Mouse (Mus musculus) midbrain, embryonic 13.5 days (tissue): ENCODE results near the gene Mllt3. TPM values are rescaled to one million over a fixed set of nuclear protein-coding genes. Genes with fewer than 3 reads are reported as not detected.
A peak's percentile ranks its signal among the peaks of the same experiment; 100 is the strongest.

Experiments
- ATAC-seq: fragments of 200-750 bp; cut with Nextera tagmentation; 2 replicates; pipeline ENCODE4 v1.8.0; 2017; ENCODE audit warnings: mild to moderate bottlenecking, moderate TSS enrichment, moderate library complexity
- H3K27ac ChIP-seq: fragments of 300-500 bp; sonication (generic); 2 replicates; pipeline ENCODE4 v1.5.1; 2015; ENCODE audit warnings: inconsistent platforms, mild to moderate bottlenecking, moderate library complexity
- H3K27me3 ChIP-seq: fragments of 300-500 bp; sonication (generic); 2 replicates; pipeline ENCODE4 v1.6.1; 2015; ENCODE audit warnings: mild to moderate bottlenecking, inconsistent platforms
- H3K36me3 ChIP-seq: fragments of 300-500 bp; sonication (generic); 2 replicates; pipeline ENCODE4 v1.6.1; 2015; ENCODE audit warnings: mild to moderate bottlenecking, inconsistent platforms
- H3K4me1 ChIP-seq: fragments of 300-500 bp; sonication (generic); replicated peaks from 2 replicates; pipeline ENCODE4 v1.6.1; 2015; ENCODE audit warnings: inconsistent platforms
- H3K4me2 ChIP-seq: fragments of 300-500 bp; sonication (generic); replicated peaks from 2 replicates; pipeline ENCODE4 v1.6.1; 2015; ENCODE audit warnings: moderate library complexity, mild to moderate bottlenecking, inconsistent platforms
- H3K4me3 ChIP-seq: fragments of 300-500 bp; sonication (generic); replicated peaks from 2 replicates; pipeline ENCODE4 v1.5.1; 2015; ENCODE audit warnings: mild to moderate bottlenecking, inconsistent platforms
- H3K9ac ChIP-seq: fragments of 300-500 bp; sonication (generic); replicated peaks from 2 replicates; pipeline ENCODE4 v1.6.1; 2015; ENCODE audit warnings: mild to moderate bottlenecking, inconsistent platforms
- H3K9me3 ChIP-seq: fragments of 300-500 bp; sonication (generic); 2 replicates; pipeline ENCODE4 v1.6.1; 2016; ENCODE audit warnings: mild to moderate bottlenecking, inconsistent platforms
- WGBS: fragments of 180-500 bp; shearing (Covaris S2); methylation state at CpG from one replicate; pipeline ENCODE4 v1.1.7; 2015; 5-methylcytosine and 5-hydroxymethylcytosine counted together
- polyA plus RNA-seq: library from polyadenylated mRNA; unstranded; fragments of >200 nt; fragmentation: Nextera tagmentation; extraction: Ambion mirVana; gene quantifications from 2 replicates; pipeline ENCODE4 v1.2.1, GENCODE M21; 2015

Mllt3 gene
- polyA plus RNA-seq, 1 experiment from 2014 or later: 115 TPM

GRCm38 (mm10) chr4:87942921-87943403 is 90.2 kb downstream of the Mllt3 start:
- 76% methylated on average over 8 of the region's 8 CpGs for WGBS
- ATAC-seq: no peak
- H3K4me3 ChIP-seq: no peak overlapping the region
- no peaks in the 10 kb centered on the region for H3K27me3 ChIP-seq
- no peak overlapping the region for H3K4me2 ChIP-seq
- H3K9ac ChIP-seq: no peak overlapping the region
- H3K9me3 ChIP-seq: no peaks in the 10 kb centered on the region
- peaks cover 15% of the 10 kb centered on the region for H3K4me1 ChIP-seq
- no peak overlapping the region for H3K27ac ChIP-seq
- H3K36me3 ChIP-seq: no peaks in the 10 kb centered on the region

- ATAC-seq: no peak
- Histone ChIP-seq H3K4me3 (no peak overlapping the region), H3K4me2 (no peak overlapping the region), H3K9ac (no peak overlapping the region), H3K9me3 (no peaks in the 10 kb centered on the region), H3K27me3 (no peaks in the 10 kb centered on the region), H3K27ac (no peak overlapping the region), H3K36me3 (no peaks in the 10 kb centered on the region), H3K4me1 (peaks cover 23% of the 10 kb centered on the region)
- 90% methylated on average over 7 of the region's 7 CpGs for WGBS
Observed at GRCm38 (mm10) chr4:87939474-87940154, 93.5 kb downstream of the Mllt3 start.

GRCm38 (mm10) chr4:87936326-87936725 is 96.8 kb downstream of the Mllt3 start:
- Histone ChIP-seq H3K9ac (no peak overlapping the region), H3K4me2 (no peak overlapping the region), H3K27ac (no peak overlapping the region), H3K4me3 (no peak overlapping the region), H3K27me3 (no peaks in the 10 kb centered on the region), H3K9me3 (no peaks in the 10 kb centered on the region), H3K4me1 (peaks cover 22% of the 10 kb centered on the region), H3K36me3 (no peaks in the 10 kb centered on the region)
- ATAC-seq: no peak
- WGBS: 68% methylated on average over 2 of the region's 2 CpGs

- no peak overlapping the region for H3K9ac ChIP-seq
- H3K27ac ChIP-seq: no peak overlapping the region
- ATAC-seq: 0 out of 2 replicates have a peak, but pooled peaks have one; percentile 34
- WGBS: 91% methylated on average over 4 of the region's 4 CpGs
- H3K4me3 ChIP-seq: no peak overlapping the region
- no peaks in the 10 kb centered on the region for H3K9me3 ChIP-seq
- H3K36me3 ChIP-seq: no peaks in the 10 kb centered on the region
- H3K4me2 ChIP-seq: no peak overlapping the region
- no peaks in the 10 kb centered on the region for H3K27me3 ChIP-seq
- H3K4me1 ChIP-seq: peaks cover 32% of the 10 kb centered on the region
Observed at GRCm38 (mm10) chr4:87933701-87934337, 99.3 kb downstream of the Mllt3 start.

- Histone ChIP-seq H3K4me2 (no peak overlapping the region), H3K9me3 (no peaks in the 10 kb centered on the region), H3K9ac (no peak overlapping the region), H3K27ac (no peak overlapping the region), H3K4me3 (no peak overlapping the region), H3K27me3 (no peaks in the 10 kb centered on the region), H3K36me3 (no peaks in the 10 kb centered on the region), H3K4me1 (peaks cover 32% of the 10 kb centered on the region)
- 89% methylated on average over 8 of the region's 8 CpGs for WGBS
- ATAC-seq: no peak
Observed at GRCm38 (mm10) chr4:87930356-87931245, 102.6 kb downstream of the Mllt3 start.

GRCm38 (mm10) chr4:87928603-87929199 is 104.5 kb downstream of the Mllt3 start:
- no peak for ATAC-seq
- H3K9ac ChIP-seq: no peak overlapping the region

GRCm38 (mm10) chr4:87927354-87927753 is 105.8 kb downstream of the Mllt3 start:
- H3K9ac ChIP-seq: no peak overlapping the region
- H3K36me3 ChIP-seq: no peaks in the 10 kb centered on the region
- 71% methylated on average over 10 of the region's 10 CpGs for WGBS
- no peaks in the 10 kb centered on the region for H3K9me3 ChIP-seq
- no peak overlapping the region for H3K4me2 ChIP-seq
- no peak overlapping the region for H3K27ac ChIP-seq
- H3K4me3 ChIP-seq: no peak overlapping the region
- H3K27me3 ChIP-seq: no peaks in the 10 kb centered on the region
- ATAC-seq: no peak
- peaks cover 9% of the 10 kb centered on the region; the same call in 1 of the 2 replicates for H3K4me1 ChIP-seq

More at GRCm38 (mm10) chr4:87928603-87929199, 104.5 kb downstream of the Mllt3 start:
- Histone ChIP-seq H3K4me3 (no peak overlapping the region), H3K36me3 (no peaks in the 10 kb centered on the region), H3K4me1 (peaks cover 15% of the 10 kb centered on the region), H3K9me3 (no peaks in the 10 kb centered on the region), H3K4me2 (no peak overlapping the region), H3K27me3 (no peaks in the 10 kb centered on the region), H3K27ac (no peak overlapping the region)
- 76% methylated on average over 3 of the region's 3 CpGs for WGBS

- Histone ChIP-seq H3K4me2 (no peak overlapping the region), H3K27ac (no peak overlapping the region), H3K36me3 (no peaks in the 10 kb centered on the region), H3K4me3 (no peak overlapping the region), H3K9ac (no peak overlapping the region), H3K4me1 (peaks cover 22% of the 10 kb centered on the region), H3K9me3 (no peaks in the 10 kb centered on the region), H3K27me3 (no peaks in the 10 kb centered on the region)
- WGBS: 89% methylated on average over 8 of the region's 8 CpGs
- no peak for ATAC-seq
Observed at GRCm38 (mm10) chr4:87920664-87921063, 112.5 kb downstream of the Mllt3 start.

GRCm38 (mm10) chr4:87911172-87911994 is 121.8 kb downstream of the Mllt3 start:
- Histone ChIP-seq H3K27me3 (no peaks in the 10 kb centered on the region), H3K4me3 (no peak overlapping the region)

GRCm38 (mm10) chr4:87905149-87905771 is 127.9 kb downstream of the Mllt3 start:
- peaks cover 15% of the 10 kb centered on the region for H3K4me1 ChIP-seq
- H3K9ac ChIP-seq: no peak overlapping the region
- H3K36me3 ChIP-seq: no peaks in the 10 kb centered on the region
- no peak overlapping the region for H3K4me3 ChIP-seq
- ATAC-seq: no peak
- no peaks in the 10 kb centered on the region for H3K27me3 ChIP-seq
- 79% methylated on average over 6 of the region's 6 CpGs for WGBS
- H3K4me2 ChIP-seq: no peak overlapping the region
- H3K27ac ChIP-seq: no peak overlapping the region
- no peaks in the 10 kb centered on the region for H3K9me3 ChIP-seq

More at GRCm38 (mm10) chr4:87911172-87911994, 121.8 kb downstream of the Mllt3 start:
- H3K4me1 ChIP-seq: peaks cover 26% of the 10 kb centered on the region
- H3K4me2 ChIP-seq: no peak overlapping the region
- H3K9ac ChIP-seq: no peak overlapping the region
- no peaks in the 10 kb centered on the region for H3K36me3 ChIP-seq
- no peak overlapping the region for H3K27ac ChIP-seq
- 72% methylated on average over 6 of the region's 6 CpGs for WGBS
- no peaks in the 10 kb centered on the region for H3K9me3 ChIP-seq
- ATAC-seq: no peak

- Histone ChIP-seq H3K27ac (no peak overlapping the region), H3K27me3 (no peaks in the 10 kb centered on the region), H3K4me2 (no peak overlapping the region), H3K4me1 (peaks cover 20% of the 10 kb centered on the region), H3K9me3 (no peaks in the 10 kb centered on the region), H3K4me3 (no peak overlapping the region), H3K9ac (no peak overlapping the region), H3K36me3 (no peaks in the 10 kb centered on the region)
- 91% methylated on average over 1 of the region's 1 CpGs for WGBS
- no peak for ATAC-seq
Observed at GRCm38 (mm10) chr4:87904722-87905121, 128.4 kb downstream of the Mllt3 start.
